Mouse (Mus musculus) erythroid progenitor cell, adult 5-6 weeks (primary cell): ENCODE measurements around the gene Vmn2r93. TPM values are rescaled to one million over a fixed set of nuclear protein-coding genes. Genes with fewer than 3 reads are reported as not detected.

Experiments used
- ATAC-seq: replicated peaks from 2 replicates; pipeline ENCODE4 v1.8.0; 2016; ENCODE audit warnings: moderate number of reproducible peaks, mild to moderate bottlenecking, moderate TSS enrichment, inconsistent platforms; ENCODE audit not compliant: poor library complexity, low FRiP score, severe bottlenecking
- total RNA-seq, 2 experiments: library from RNA; stranded (forward) in 1 of 2; stranded (reverse) in 1 of 2; fragments of 150-400 nt in 1 of 2; fragments of 186-747, 209-891 nt in 1 of 2; gene quantifications; 2 replicates each; pipeline versions ENCODE4 v1.2.3 to v1.2.4; 2015 to 2017; ENCODE audit warnings: low replicate concordance in 2 of 2

Vmn2r93 gene
- total RNA-seq (2015; ENCODE audit: low replicate concordance) (not detected in 2 replicates), total RNA-seq (2017; ENCODE audit: low replicate concordance) (not detected in 2 replicates)

DNA sequence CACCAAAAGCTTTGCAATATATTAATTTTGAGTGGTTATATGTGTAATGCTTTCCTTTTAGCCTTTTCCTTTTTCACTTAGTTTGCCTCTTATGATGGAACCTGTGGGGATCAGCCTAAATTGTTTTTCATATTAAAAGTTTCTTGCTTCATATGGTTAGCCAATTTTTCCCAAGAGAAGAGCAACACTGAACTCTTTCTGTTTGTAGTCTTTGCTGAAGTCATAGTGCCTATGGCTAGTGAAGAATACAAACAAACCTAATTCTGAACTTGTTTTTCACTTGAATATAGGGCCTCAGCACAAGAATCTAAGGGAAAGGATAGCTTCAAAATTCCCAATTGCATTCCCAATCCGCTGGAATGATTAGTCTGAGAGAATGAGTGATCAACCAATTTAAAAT is at the start of gene Vmn2r93:
TSS of gene Vmn2r93 (plus strand) at position 301 of the 400 bp plus-strand sequence.
- no peak for ATAC-seq

GRCm38 (mm10) chr17:18277656-18278055 is 20.2 kb upstream of the Vmn2r93 start, which contains the start of gene Vmn2r94:
Gene Vmn2r94 (minus strand): TSS chr17:18277756.
- no peak for ATAC-seq

DNA sequence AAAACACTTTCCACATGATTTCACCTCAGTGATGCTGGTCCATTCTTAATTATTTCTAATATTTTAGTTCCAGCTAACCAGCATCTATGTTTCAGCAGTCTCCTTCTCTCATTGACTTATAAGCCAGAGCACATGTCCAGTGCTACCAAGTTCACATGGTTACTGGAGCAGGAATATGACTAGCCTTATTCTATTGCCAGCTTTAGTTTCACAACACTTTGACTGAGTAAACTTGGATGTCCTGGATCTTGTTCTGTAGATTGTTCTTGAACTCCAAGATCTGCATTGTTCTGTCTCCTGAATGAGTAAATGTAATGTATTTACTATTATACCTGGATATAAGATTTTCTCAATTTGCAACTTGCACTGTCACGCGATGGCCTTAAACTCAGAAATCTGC is 25.1 kb downstream of the Vmn2r93 start:
- ATAC-seq: no peak

- no peak for ATAC-seq
Observed at GRCm38 (mm10) chr17:18360007-18360406, 62.1 kb downstream of the Vmn2r93 start.

DNA sequence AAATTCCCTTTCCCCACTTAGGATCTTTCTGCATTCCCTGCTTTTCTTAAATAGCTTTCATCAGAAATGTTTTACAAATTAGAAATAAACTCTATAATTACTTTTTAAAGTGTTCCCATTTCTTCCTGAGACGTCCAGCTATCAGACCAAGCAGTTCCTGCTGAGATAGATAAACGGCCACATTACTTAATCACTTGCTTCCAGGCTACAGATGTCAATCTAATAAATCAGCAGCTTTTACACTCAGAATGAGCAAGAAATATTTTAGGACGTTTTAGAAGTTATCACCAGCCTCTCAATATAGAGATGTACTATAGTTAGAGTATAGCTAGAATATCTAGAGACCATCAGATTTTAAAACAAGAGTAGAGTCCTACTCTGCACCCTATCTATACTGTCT is 62.7 kb downstream of the Vmn2r93 start:
- no peak for ATAC-seq

Other genes starting within 250 kb of the Vmn2r93 start
- gene Vmn2r124, start 248.7 kb upstream of the Vmn2r93 start, total RNA-seq (2015; ENCODE audit: low replicate concordance): not detected in 2 replicates
- gene Vmn2r124, start 248.7 kb upstream of the Vmn2r93 start, total RNA-seq (2017; ENCODE audit: low replicate concordance): not detected in 2 replicates
- gene Vmn2r91, start 213.1 kb upstream of the Vmn2r93 start, total RNA-seq (2015; ENCODE audit: low replicate concordance): not detected in 2 replicates
- gene Vmn2r91, start 213.1 kb upstream of the Vmn2r93 start, total RNA-seq (2017; ENCODE audit: low replicate concordance): not detected in 2 replicates
- not detected in 2 replicates for gene Vmn2r92, start 146.2 kb upstream of the Vmn2r93 start, total RNA-seq (2015; ENCODE audit: low replicate concordance)
- not detected in 2 replicates for gene Vmn2r92, start 146.2 kb upstream of the Vmn2r93 start, total RNA-seq (2017; ENCODE audit: low replicate concordance)
- not detected in 2 replicates for gene Vmn2r94, start 20.3 kb upstream of the Vmn2r93 start, total RNA-seq (2015; ENCODE audit: low replicate concordance)
- gene Vmn2r94, start 20.3 kb upstream of the Vmn2r93 start, total RNA-seq (2017; ENCODE audit: low replicate concordance): not detected in 2 replicates
- gene Vmn2r95, start 126.0 kb downstream of the Vmn2r93 start, total RNA-seq (2015; ENCODE audit: low replicate concordance): not detected in 2 replicates
- gene Vmn2r95, start 126.0 kb downstream of the Vmn2r93 start, total RNA-seq (2017; ENCODE audit: low replicate concordance): not detected in 2 replicates